Mouse (Mus musculus): ENCODE measurements around the gene Snu13. TPM values are rescaled to one million over a fixed set of nuclear protein-coding genes. Genes with fewer than 3 reads are reported as not detected.

The Snu13 gene
- polyA plus RNA-seq, 1 experiment from 2014 or later: 130 TPM

GRCm38 (mm10) chr15:82058719-82059201, 11.4 kb upstream of the Snu13 start, which contains the start of gene 4930407I10Rik:
TSS of gene 4930407I10Rik (plus strand) at chr15:82059151.
- H3K27ac ChIP-seq (replicated peaks): no peak within 1 kb of the TSS
- H3K4me3 ChIP-seq (ENCODE audit: low read depth, low read length): no peak within 1 kb of the TSS
- H3K9me3 ChIP-seq (ENCODE audit: control insufficient read depth, low read length): no peaks in the 10 kb centered on the region
- WGBS: 81% methylated on average over 1 of the region's 1 CpGs
- no peaks in the 10 kb centered on the region for H3K27me3 ChIP-seq (ENCODE audit: control insufficient read depth, insufficient read depth, low read length)
- DNase-seq (ENCODE audit: low spot score): no peak
- H3K4me1 ChIP-seq (replicated peaks; ENCODE audit: control insufficient read depth, insufficient read depth): no peaks in the 10 kb centered on the region
- TF ChIP-seq CTCF (IDR thresholded peaks at IDR 0.05; ENCODE audit: low read depth): no peak
- TF ChIP-seq EP300 (optimal IDR thresholded peaks at IDR 0.05): no peak
- H3K9ac ChIP-seq (ENCODE audit: low read length): no peak within 1 kb of the TSS
- ATAC-seq (ENCODE audit: low FRiP score, low TSS enrichment): no peak
- H3K36me3 ChIP-seq (ENCODE audit: control insufficient read depth, insufficient read depth, low read length): no peaks in the 10 kb centered on the region
- H3K4me2 ChIP-seq (replicated peaks; ENCODE audit: low read depth): no peak within 1 kb of the TSS

GRCm38 (mm10) chr15:82052544-82052943, 5.1 kb upstream of the Snu13 start:
- Histone ChIP-seq H3K4me3 (ENCODE audit: low read depth, low read length) (no peak overlapping the region), H3K36me3 (ENCODE audit: control insufficient read depth, insufficient read depth, low read length) (no peaks in the 10 kb centered on the region), H3K4me1 (replicated peaks; ENCODE audit: control insufficient read depth, insufficient read depth) (no peaks in the 10 kb centered on the region), H3K4me2 (replicated peaks; ENCODE audit: low read depth) (no peak overlapping the region), H3K27me3 (ENCODE audit: control insufficient read depth, insufficient read depth, low read length) (no peaks in the 10 kb centered on the region), H3K27ac (replicated peaks) (no peak overlapping the region), H3K9ac (ENCODE audit: low read length) (no peak overlapping the region), H3K9me3 (ENCODE audit: control insufficient read depth, low read length) (no peaks in the 10 kb centered on the region)
- TF ChIP-seq EP300 (optimal IDR thresholded peaks at IDR 0.05): no peak
- TF ChIP-seq CTCF (IDR thresholded peaks at IDR 0.05; ENCODE audit: low read depth): no peak
- ATAC-seq (ENCODE audit: low FRiP score, low TSS enrichment): no peak
- 69% methylated on average over 5 of the region's 5 CpGs for WGBS
- no peak for DNase-seq (ENCODE audit: low spot score)

- peak; percentile 34 for DNase-seq (ENCODE audit: low spot score)
Measured at GRCm38 (mm10) chr15:82046246-82046891, 1.0 kb downstream of the Snu13 start.

DNA sequence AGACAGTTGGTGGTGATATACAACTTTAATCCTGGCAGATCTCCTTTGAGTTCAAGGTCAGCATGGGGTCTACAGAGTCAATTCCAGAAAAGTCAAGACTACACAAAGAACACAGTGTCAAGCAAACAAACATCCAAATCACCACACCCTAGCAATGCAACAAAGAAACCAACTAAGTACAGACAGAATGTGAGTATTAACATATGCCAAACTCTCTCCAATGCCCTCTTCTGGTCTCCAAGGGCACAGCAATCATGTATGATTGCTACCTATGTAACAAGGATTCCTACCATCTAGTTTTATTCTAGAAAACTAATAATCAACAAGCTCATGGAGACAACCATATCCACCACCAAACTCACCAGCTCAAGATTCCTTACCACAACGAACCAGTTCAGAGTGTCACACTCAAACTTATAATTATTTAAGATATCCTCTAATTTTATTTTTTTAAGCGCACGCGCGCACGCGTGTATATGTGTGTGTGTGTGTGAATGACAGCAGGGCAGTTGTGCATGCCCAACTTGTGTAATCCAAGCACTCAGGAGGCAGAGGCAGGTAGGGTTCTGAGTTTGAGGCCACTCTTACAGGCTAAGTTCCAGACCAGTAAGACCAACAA, 3.1 kb downstream of the Snu13 start:
- Histone ChIP-seq H3K9ac (ENCODE audit: low read length) (no peak overlapping the region), H3K4me3 (ENCODE audit: low read depth, low read length) (no peak overlapping the region), H3K27ac (replicated peaks) (no peak overlapping the region), H3K9me3 (ENCODE audit: control insufficient read depth, low read length) (no peaks in the 10 kb centered on the region), H3K27me3 (ENCODE audit: control insufficient read depth, insufficient read depth, low read length) (no peaks in the 10 kb centered on the region), H3K4me1 (replicated peaks; ENCODE audit: control insufficient read depth, insufficient read depth) (0 out of 2 replicates have a peak, but pooled peaks cover 5% of the 10 kb centered on the region), H3K4me2 (replicated peaks; ENCODE audit: low read depth) (no peak overlapping the region), H3K36me3 (ENCODE audit: control insufficient read depth, insufficient read depth, low read length) (peaks cover 10% of the 10 kb centered on the region; the same call in 1 of the 2 replicates)
- DNase-seq (ENCODE audit: low spot score): no peak
- WGBS: 95% methylated on average over 7 of the region's 7 CpGs
- TF ChIP-seq EP300 (optimal IDR thresholded peaks at IDR 0.05) (no peak), CTCF (IDR thresholded peaks at IDR 0.05; ENCODE audit: low read depth) (peak; percentile 60)
- ATAC-seq (ENCODE audit: low FRiP score, low TSS enrichment): no peak

More at GRCm38 (mm10) chr15:82046246-82046891, 1.0 kb downstream of the Snu13 start:
- 2% methylated on average over 26 of the region's 26 CpGs for WGBS
- no peaks in the 10 kb centered on the region for H3K9me3 ChIP-seq (ENCODE audit: control insufficient read depth, low read length)
- TF ChIP-seq EP300 (optimal IDR thresholded peaks at IDR 0.05): no peak
- TF ChIP-seq CTCF (IDR thresholded peaks at IDR 0.05; ENCODE audit: low read depth): no peak
- H3K4me1 ChIP-seq (replicated peaks; ENCODE audit: control insufficient read depth, insufficient read depth): 0 out of 2 replicates have a peak, but pooled peaks cover 5% of the 10 kb centered on the region
- peak; percentile 30 for ATAC-seq (ENCODE audit: low FRiP score, low TSS enrichment)
- H3K4me3 ChIP-seq (ENCODE audit: low read depth, low read length): peak overlapping the region; percentile 98
- peak overlapping the region; percentile 96 for H3K9ac ChIP-seq (ENCODE audit: low read length)
- H3K36me3 ChIP-seq (ENCODE audit: control insufficient read depth, insufficient read depth, low read length): peaks cover 6% of the 10 kb centered on the region; the same call in 1 of the 2 replicates
- peak overlapping the region; percentile 92; the same call in 1 of the 2 replicates for H3K27ac ChIP-seq (replicated peaks)
- no peaks in the 10 kb centered on the region for H3K27me3 ChIP-seq (ENCODE audit: control insufficient read depth, insufficient read depth, low read length)
- H3K4me2 ChIP-seq (replicated peaks; ENCODE audit: low read depth): peak overlapping the region; percentile 94

DNA sequence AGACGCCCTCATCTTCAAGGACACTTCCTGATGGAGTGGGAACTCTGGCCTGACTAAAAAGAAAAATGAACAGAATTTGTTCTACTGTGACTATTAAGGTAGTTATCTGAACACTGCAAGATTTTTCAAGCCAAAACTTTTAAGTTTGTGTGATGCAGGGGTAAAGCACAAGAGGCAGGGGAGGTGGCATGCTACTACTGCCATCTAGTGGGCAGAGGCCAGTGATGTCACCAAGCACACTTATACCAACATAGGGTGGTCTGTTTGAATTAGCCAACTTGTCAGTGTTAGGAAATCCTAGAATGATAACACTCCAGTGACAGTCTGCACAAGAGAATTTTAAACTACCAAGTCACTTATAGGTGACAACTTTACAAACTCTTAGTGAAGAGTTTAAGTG, 6.7 kb downstream of the Snu13 start:
- ATAC-seq (ENCODE audit: low FRiP score, low TSS enrichment) (peak; percentile 56; the same call in 1 of the 2 replicates), DNase-seq (ENCODE audit: low spot score) (peak; percentile 46)
- Histone ChIP-seq H3K27me3 (ENCODE audit: control insufficient read depth, insufficient read depth, low read length) (no peaks in the 10 kb centered on the region), H3K4me3 (ENCODE audit: low read depth, low read length) (no peak overlapping the region), H3K36me3 (ENCODE audit: control insufficient read depth, insufficient read depth, low read length) (peaks cover 18% of the 10 kb centered on the region), H3K27ac (replicated peaks) (no peak overlapping the region), H3K4me1 (replicated peaks; ENCODE audit: control insufficient read depth, insufficient read depth) (no peaks in the 10 kb centered on the region), H3K9me3 (ENCODE audit: control insufficient read depth, low read length) (no peaks in the 10 kb centered on the region), H3K9ac (ENCODE audit: low read length) (no peak overlapping the region), H3K4me2 (replicated peaks; ENCODE audit: low read depth) (no peak overlapping the region)
- TF ChIP-seq CTCF (IDR thresholded peaks at IDR 0.05; ENCODE audit: low read depth) (peak; percentile 87), EP300 (optimal IDR thresholded peaks at IDR 0.05) (no peak)
- 88% methylated on average over 1 of the region's 1 CpGs for WGBS

All from stomach, postnatal 0 days (tissue).